Mouse (Mus musculus) lung, postnatal 0 days (tissue): ENCODE data around the gene Slc44a3.

Source experiments
- CTCF ChIP-seq: IDR thresholded peaks from 2 replicates; pipeline ENCODE4 v1.5.1; 2016; ENCODE audit warnings: antibody characterized with exemption, mild to moderate bottlenecking
- EP300 ChIP-seq: IDR thresholded peaks from 2 replicates; pipeline ENCODE4 v1.6.1; 2016; ENCODE audit warnings: antibody characterized with exemption, mild to moderate bottlenecking, control low read depth

GRCm38 (mm10) chr3:121571491-121571890 lies 39.3 kb upstream of the Slc44a3 start:
- no peak for TF ChIP-seq CTCF
- TF ChIP-seq EP300 = no peak
